Mouse (Mus musculus) CH12.LX (cell line): ENCODE measurements around the gene Rft1. TPM values are rescaled to one million over a fixed set of nuclear protein-coding genes. Genes with fewer than 3 reads are reported as not detected.

ENCODE experiments used
- polyA plus RNA-seq: library from polyadenylated mRNA; unstranded; fragments of >175 nt; gene quantifications from 2 replicates; pipeline ENCODE4 v1.2.1, GENCODE M21; 2012; ENCODE audit warnings: low read depth; ENCODE audit not compliant: insufficient read length
- total RNA-seq, 2 experiments: library from RNA; depleted of rRNA; stranded (reverse); fragments of 300-350 nt in 1 of 2; fragments of >200 nt in 1 of 2; gene quantifications; 2 replicates each; pipeline ENCODE4 v1.2.3; 2012 to 2014

Rft1 gene
- total and polyA plus RNA-seq, 3 experiments, result 13.5 to 26.0 (median 17.7) TPM

Other genes with a start within 250 kb of the Rft1 start
- 20.1 TPM in 2 replicates for gene Dcp1a, start 174.8 kb upstream of the Rft1 start, total RNA-seq (2012; rRNA removed)
- 18.3 TPM in 2 replicates for gene Dcp1a, start 174.8 kb upstream of the Rft1 start, total RNA-seq (2014; rRNA removed)
- gene Dcp1a, start 174.8 kb upstream of the Rft1 start, polyA plus RNA-seq, result 25.4 and 26.9 TPM in 2 replicates
- gene Cacna1d, start 162.9 kb upstream of the Rft1 start, total RNA-seq (2012; rRNA removed), result 0.04 and 0.17 TPM in 2 replicates
- 0.08 and 0.14 TPM in 2 replicates for gene Cacna1d, start 162.9 kb upstream of the Rft1 start, total RNA-seq (2014; rRNA removed)
- gene Cacna1d, start 162.9 kb upstream of the Rft1 start, polyA plus RNA-seq, result 0.63 and 0.66 TPM in 2 replicates
- gene Tkt, start 106.0 kb upstream of the Rft1 start, total RNA-seq (2012; rRNA removed), result 432 and 450 TPM in 2 replicates
- 420 and 456 TPM in 2 replicates for gene Tkt, start 106.0 kb upstream of the Rft1 start, total RNA-seq (2014; rRNA removed)
- gene Tkt, start 106.0 kb upstream of the Rft1 start, polyA plus RNA-seq, result 735 and 837 TPM in 2 replicates
- 109 and 110 TPM in 2 replicates for gene Prkcd, start 28.1 kb upstream of the Rft1 start, total RNA-seq (2012; rRNA removed)
- 119 and 122 TPM in 2 replicates for gene Prkcd, start 28.1 kb upstream of the Rft1 start, total RNA-seq (2014; rRNA removed)
- 186 and 189 TPM in 2 replicates for gene Prkcd, start 28.1 kb upstream of the Rft1 start, polyA plus RNA-seq
- gene Sfmbt1, start 60.5 kb downstream of the Rft1 start, total RNA-seq (2012; rRNA removed), result 5.1 and 5.8 TPM in 2 replicates
- 2.0 and 2.4 TPM in 2 replicates for gene Sfmbt1, start 60.5 kb downstream of the Rft1 start, total RNA-seq (2014; rRNA removed)
- 5.6 and 6.0 TPM in 2 replicates for gene Sfmbt1, start 60.5 kb downstream of the Rft1 start, polyA plus RNA-seq
- gene Tmem110, start 171.2 kb downstream of the Rft1 start, total RNA-seq (2012; rRNA removed), result 15.7 and 19.4 TPM in 2 replicates
- 10.3 and 10.4 TPM in 2 replicates for gene Tmem110, start 171.2 kb downstream of the Rft1 start, total RNA-seq (2014; rRNA removed)
- 25.1 and 26.2 TPM in 2 replicates for gene Tmem110, start 171.2 kb downstream of the Rft1 start, polyA plus RNA-seq
- gene Mustn1, start 224.8 kb downstream of the Rft1 start, total RNA-seq (2012; rRNA removed), result 0.29 and 0.30 TPM in 2 replicates
- 0.19 TPM in 1 of 2 replicates, not detected in the other for gene Mustn1, start 224.8 kb downstream of the Rft1 start, total RNA-seq (2014; rRNA removed)
- gene Mustn1, start 224.8 kb downstream of the Rft1 start, polyA plus RNA-seq, result 0.33 and 0.44 TPM in 2 replicates
- gene Itih4, start 232.1 kb downstream of the Rft1 start, total RNA-seq (2012; rRNA removed), result not detected in 2 replicates
- gene Itih4, start 232.1 kb downstream of the Rft1 start, total RNA-seq (2014; rRNA removed), result not detected in 2 replicates
- gene Itih4, start 232.1 kb downstream of the Rft1 start, polyA plus RNA-seq, result not detected in 2 replicates